Mouse (Mus musculus) monocyte, adult 5-6 weeks (primary cell): ENCODE measurements around the gene Maff. TPM values are rescaled to one million over a fixed set of nuclear protein-coding genes. Genes with fewer than 3 reads are reported as not detected.

Experiments
- ATAC-seq: fragments of 153-309, 156-312 bp; replicated peaks from 2 replicates; pipeline ENCODE4 v1.8.0; 2017; ENCODE audit warnings: mild to moderate bottlenecking; ENCODE audit not compliant: low TSS enrichment, insufficient number of reproducible peaks, severe bottlenecking, poor library complexity, low FRiP score
- total RNA-seq: library from RNA; stranded (forward); fragments of 200-1000, 200-491, 200-594 nt; gene quantifications from 3 replicates; pipeline ENCODE4 v1.2.3, GENCODE M21; 2017

Gene Maff
- total RNA-seq, 1 experiment from 2014 or later, result 9.8 TPM

- peak; percentile 96 for ATAC-seq
Observed at GRCm38 (mm10) chr15:79328058-79328938, 18.1 kb upstream of the Maff start, which contains the start of gene Pla2g6. Gene Pla2g6, minus strand, starts transcription at chr15:79328390.

- no peak for ATAC-seq
Observed at GRCm38 (mm10) chr15:79328939-79329275, 17.5 kb upstream of the Maff start.

GRCm38 (mm10) chr15:79329346-79329978 is 17.0 kb upstream of the Maff start:
- ATAC-seq, result no peak

GRCm38 (mm10) chr15:79329979-79330363 is 16.4 kb upstream of the Maff start:
- ATAC-seq, result no peak

GRCm38 (mm10) chr15:79330521-79330920 is 15.9 kb upstream of the Maff start:
- no peak for ATAC-seq

GRCm38 (mm10) chr15:79333409-79333808 is 13.0 kb upstream of the Maff start:
- ATAC-seq, result no peak

GRCm38 (mm10) chr15:79335061-79335655 is 11.3 kb upstream of the Maff start:
- no peak for ATAC-seq

GRCm38 (mm10) chr15:79338978-79339377 is 7.4 kb upstream of the Maff start:
- no peak for ATAC-seq

GRCm38 (mm10) chr15:79342641-79343337 is 3.6 kb upstream of the Maff start:
- ATAC-seq, result no peak

- no peak for ATAC-seq
Observed at GRCm38 (mm10) chr15:79344627-79345026, 1.8 kb upstream of the Maff start.

GRCm38 (mm10) chr15:79347165-79347844 is 884 bp downstream of the Maff start:
- peak; percentile 37; the same call in 1 of the 2 replicates for ATAC-seq

GRCm38 (mm10) chr15:79347845-79348506 is 1.6 kb downstream of the Maff start:
- peak; percentile 52 for ATAC-seq

GRCm38 (mm10) chr15:79348651-79349050 is 2.2 kb downstream of the Maff start:
- ATAC-seq, result no peak

- ATAC-seq, result no peak
Observed at GRCm38 (mm10) chr15:79350866-79351265, 4.4 kb downstream of the Maff start.

GRCm38 (mm10) chr15:79351331-79351767 is 4.9 kb downstream of the Maff start:
- ATAC-seq, result no peak

- no peak for ATAC-seq
Observed at GRCm38 (mm10) chr15:79352479-79352878, 6.1 kb downstream of the Maff start.

- no peak for ATAC-seq
Observed at GRCm38 (mm10) chr15:79353690-79354305, 7.4 kb downstream of the Maff start.

GRCm38 (mm10) chr15:79354619-79355018 is 8.2 kb downstream of the Maff start:
- no peak for ATAC-seq
